Mouse (Mus musculus) forebrain, postnatal 0 days (tissue): ENCODE results near the gene Ebna1bp2. TPM values are rescaled to one million over a fixed set of nuclear protein-coding genes. Genes with fewer than 3 reads are reported as not detected.

Source experiments
- ATAC-seq: fragments of 200-750 bp; cut with Nextera tagmentation; 2 replicates; pipeline ENCODE4 v1.8.0; 2017; ENCODE audit warnings: mild to moderate bottlenecking, moderate library complexity
- DNase-seq: peaks from one replicate; pipeline ENCODE4 v3.0.0-alpha.2; 2015
- H3K27ac ChIP-seq: fragments of 300-500 bp; sonication (generic); 2 replicates; pipeline ENCODE4 v1.5.1; 2014; ENCODE audit warnings: low read depth, mild to moderate bottlenecking, antibody characterized with exemption, low read length, moderate library complexity, mixed read lengths
- H3K27me3 ChIP-seq: fragments of 300-500 bp; sonication (generic); 2 replicates; pipeline ENCODE4 v1.6.1; 2014; ENCODE audit warnings: mild to moderate bottlenecking, low read length, mixed read lengths; ENCODE audit not compliant: insufficient read depth
- H3K36me3 ChIP-seq: fragments of 300-500 bp; sonication (generic); 2 replicates; pipeline ENCODE4 v1.6.1; 2014; ENCODE audit warnings: mild to moderate bottlenecking, moderate library complexity; ENCODE audit not compliant: insufficient read depth
- H3K4me1 ChIP-seq: fragments of 300-500 bp; sonication (generic); 2 replicates; pipeline ENCODE4 v1.6.1; 2014; ENCODE audit warnings: antibody characterized with exemption; ENCODE audit not compliant: insufficient read depth
- H3K4me2 ChIP-seq: fragments of 300-500 bp; sonication (generic); 2 replicates; pipeline ENCODE4 v1.6.1; 2014; ENCODE audit warnings: low read depth, mild to moderate bottlenecking, moderate library complexity
- H3K4me3 ChIP-seq: fragments of 300-500 bp; sonication (generic); 2 replicates; pipeline ENCODE4 v1.5.1; 2014; ENCODE audit warnings: low read depth, low read length, mixed read lengths
- H3K9ac ChIP-seq: fragments of 300-500 bp; sonication (generic); 2 replicates; pipeline ENCODE4 v1.6.1; 2014; ENCODE audit warnings: mild to moderate bottlenecking
- H3K9me3 ChIP-seq: fragments of 300-500 bp; sonication (generic); 2 replicates; pipeline ENCODE4 v1.6.1; 2016; ENCODE audit warnings: low read length
- CTCF ChIP-seq: sonication (generic); IDR thresholded peaks from 2 replicates; pipeline ENCODE4 v1.5.1; 2016; ENCODE audit warnings: antibody characterized with exemption, control low read depth, low read depth
- WGBS: fragments of 180-500 bp; shearing (Covaris S2); extraction: QIAGEN DNeasy Blood & Tissue Kit; methylation state at CpG from one replicate; pipeline ENCODE4 v1.1.7; 2014; 5-methylcytosine and 5-hydroxymethylcytosine counted together
- polyA plus RNA-seq: library from polyadenylated mRNA; unstranded; fragments of >200 nt; fragmentation: Nextera tagmentation; extraction: Ambion mirVana; gene quantifications from 2 replicates; pipeline ENCODE4 v1.2.1, GENCODE M21; 2015
- total RNA-seq: library from RNA; depleted of rRNA; stranded (reverse); fragments of >200 nt; gene quantifications from 2 replicates; pipeline ENCODE4 v1.2.3, GENCODE M21; 2014; rRNA removed

Gene Ebna1bp2
- total RNA-seq (48.9 and 56.3 TPM in 2 replicates), polyA plus RNA-seq (97.7 and 104 TPM in 2 replicates)

- no peak for TF ChIP-seq CTCF
- no peaks in the 10 kb centered on the region; the same call in 1 of the 2 replicates for H3K4me1 ChIP-seq
- peak within 1 kb of the TSS; percentile 72 for H3K4me2 ChIP-seq
- peaks cover 24% of the 10 kb centered on the region for H3K36me3 ChIP-seq
- peak within 1 kb of the TSS; percentile 66 for H3K27ac ChIP-seq
- H3K9ac ChIP-seq: peak within 1 kb of the TSS; percentile 66
- ATAC-seq (peak; percentile 98), DNase-seq (peak; percentile 96)
- H3K27me3 ChIP-seq: no peaks in the 10 kb centered on the region
- 3% methylated on average over 33 of the region's 41 CpGs for WGBS
- H3K9me3 ChIP-seq: peaks cover 6% of the 10 kb centered on the region; the same call in 1 of the 2 replicates
- peak within 1 kb of the TSS; percentile 77 for H3K4me3 ChIP-seq
These were observed at the start of gene Ebna1bp2, which contains the start of gene Cfap57 for GRCm38 (mm10) chr4:118620279-118620966. Ebna1bp2 (plus strand) TSS chr4:118620799. Cfap57 (minus strand) TSS chr4:118620777.

- 58% methylated on average over 15 of the region's 15 CpGs for WGBS
- H3K4me2 ChIP-seq: no peak overlapping the region
- peak; percentile 52 for DNase-seq
- no peaks in the 10 kb centered on the region for H3K36me3 ChIP-seq
- H3K4me3 ChIP-seq: no peak overlapping the region
- H3K9me3 ChIP-seq: no peaks in the 10 kb centered on the region
- H3K27me3 ChIP-seq: no peaks in the 10 kb centered on the region
- H3K9ac ChIP-seq: no peak overlapping the region
- no peaks in the 10 kb centered on the region for H3K4me1 ChIP-seq
- ATAC-seq: peak; percentile 74
- H3K27ac ChIP-seq: no peak overlapping the region
- TF ChIP-seq CTCF: no peak
These were observed 49.2 kb upstream of the Ebna1bp2 start for GRCm38 (mm10) chr4:118571441-118571840.

- DNase-seq (peak; percentile 91), ATAC-seq (peak; percentile 74)
- Histone ChIP-seq H3K27ac (no peak overlapping the region), H3K4me1 (no peaks in the 10 kb centered on the region), H3K36me3 (no peaks in the 10 kb centered on the region), H3K27me3 (no peaks in the 10 kb centered on the region), H3K9me3 (no peaks in the 10 kb centered on the region), H3K4me3 (no peak overlapping the region), H3K9ac (no peak overlapping the region), H3K4me2 (no peak overlapping the region)
- peak; percentile 93 for TF ChIP-seq CTCF
- WGBS: 9% methylated on average over 6 of the region's 6 CpGs
These were observed 44.5 kb upstream of the Ebna1bp2 start for GRCm38 (mm10) chr4:118576097-118576496.

GRCm38 (mm10) chr4:118579313-118579712 is 41.3 kb upstream of the Ebna1bp2 start:
- Histone ChIP-seq H3K9me3 (no peaks in the 10 kb centered on the region), H3K27ac (no peak overlapping the region), H3K36me3 (no peaks in the 10 kb centered on the region), H3K4me3 (no peak overlapping the region), H3K27me3 (no peaks in the 10 kb centered on the region), H3K4me1 (no peaks in the 10 kb centered on the region), H3K9ac (no peak overlapping the region), H3K4me2 (no peak overlapping the region)
- 46% methylated on average over 13 of the region's 13 CpGs for WGBS
- peak; percentile 57 for TF ChIP-seq CTCF
- no peak for DNase-seq
- ATAC-seq: no peak

GRCm38 (mm10) chr4:118581508-118581907 is 39.1 kb upstream of the Ebna1bp2 start:
- Histone ChIP-seq H3K9me3 (no peaks in the 10 kb centered on the region), H3K36me3 (no peaks in the 10 kb centered on the region), H3K4me1 (no peaks in the 10 kb centered on the region), H3K27me3 (no peaks in the 10 kb centered on the region), H3K4me2 (no peak overlapping the region), H3K27ac (no peak overlapping the region), H3K4me3 (no peak overlapping the region), H3K9ac (no peak overlapping the region)
- WGBS: 38% methylated on average over 11 of the region's 11 CpGs
- TF ChIP-seq CTCF: no peak
- DNase-seq: no peak
- ATAC-seq: no peak

- Histone ChIP-seq H3K9me3 (no peaks in the 10 kb centered on the region), H3K4me1 (no peaks in the 10 kb centered on the region), H3K4me3 (no peak overlapping the region), H3K9ac (no peak overlapping the region), H3K27me3 (no peaks in the 10 kb centered on the region), H3K36me3 (no peaks in the 10 kb centered on the region), H3K27ac (no peak overlapping the region), H3K4me2 (no peak overlapping the region)
- DNase-seq: no peak
- TF ChIP-seq CTCF: no peak
- 97% methylated on average over 8 of the region's 8 CpGs for WGBS
- no peak for ATAC-seq
These were observed 38.0 kb upstream of the Ebna1bp2 start for GRCm38 (mm10) chr4:118582629-118583028.

- Histone ChIP-seq H3K36me3 (no peaks in the 10 kb centered on the region), H3K4me2 (0 out of 2 replicates have a peak overlapping the region, but pooled peaks have one; percentile 3)
These were observed 31.4 kb upstream of the Ebna1bp2 start for GRCm38 (mm10) chr4:118589053-118589732.

More at GRCm38 (mm10) chr4:118589053-118589732, 31.4 kb upstream of the Ebna1bp2 start:
- 57% methylated on average over 12 of the region's 12 CpGs for WGBS
- Histone ChIP-seq H3K4me3 (no peak overlapping the region), H3K4me1 (no peaks in the 10 kb centered on the region), H3K9ac (no peak overlapping the region), H3K27me3 (no peaks in the 10 kb centered on the region), H3K27ac (no peak overlapping the region), H3K9me3 (no peaks in the 10 kb centered on the region)
- ATAC-seq (no peak), DNase-seq (no peak)
- TF ChIP-seq CTCF: no peak
